Mouse (Mus musculus): ENCODE measurements at regions not wholly inside any gene's neighbourhood (a gene's known extent, or its start where the extent isn't known, plus 50 kb on each side); places are given as distances from the start of the nearest gene placed in this dataset.

- H3K27ac ChIP-seq, result no peak overlapping the region
- DNase-seq (ENCODE audit: low spot score in 2 of 2), result no peak
- TF ChIP-seq CTCF (conservative IDR thresholded peaks at IDR 0.05), result no peak
- H3K4me3 ChIP-seq, result no peak overlapping the region
These were observed 126.4 kb upstream of the Ccdc122 start for GRCm38 (mm10) chr14:76910186-76910585.

DNA sequence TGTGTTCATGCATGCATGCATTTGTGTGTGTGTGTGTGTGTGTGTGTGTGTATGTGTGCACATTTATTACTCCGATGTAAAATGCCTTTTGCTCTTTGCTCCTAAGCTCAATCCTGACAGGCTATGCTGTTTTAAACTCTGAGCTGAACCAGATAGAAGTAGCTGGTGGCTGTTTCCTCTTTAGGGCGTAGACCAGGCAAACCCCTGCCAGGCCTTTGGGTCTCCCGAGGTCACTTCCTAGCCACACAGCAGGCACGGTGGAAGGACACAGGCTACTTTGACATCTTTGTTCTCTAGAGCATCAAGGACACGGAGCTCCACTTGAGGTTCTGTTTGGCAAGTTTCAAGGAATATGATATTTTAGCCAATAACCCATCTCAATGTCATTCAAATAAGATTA lies 128.6 kb upstream of the Ccdc122 start:
- no peak for DNase-seq (ENCODE audit: low spot score in 2 of 2)
- no peak for TF ChIP-seq CTCF (conservative IDR thresholded peaks at IDR 0.05)
- Histone ChIP-seq H3K27ac (0 out of 2 replicates have a peak overlapping the region, but pooled peaks have one; percentile 15), H3K4me3 (no peak overlapping the region)

DNA sequence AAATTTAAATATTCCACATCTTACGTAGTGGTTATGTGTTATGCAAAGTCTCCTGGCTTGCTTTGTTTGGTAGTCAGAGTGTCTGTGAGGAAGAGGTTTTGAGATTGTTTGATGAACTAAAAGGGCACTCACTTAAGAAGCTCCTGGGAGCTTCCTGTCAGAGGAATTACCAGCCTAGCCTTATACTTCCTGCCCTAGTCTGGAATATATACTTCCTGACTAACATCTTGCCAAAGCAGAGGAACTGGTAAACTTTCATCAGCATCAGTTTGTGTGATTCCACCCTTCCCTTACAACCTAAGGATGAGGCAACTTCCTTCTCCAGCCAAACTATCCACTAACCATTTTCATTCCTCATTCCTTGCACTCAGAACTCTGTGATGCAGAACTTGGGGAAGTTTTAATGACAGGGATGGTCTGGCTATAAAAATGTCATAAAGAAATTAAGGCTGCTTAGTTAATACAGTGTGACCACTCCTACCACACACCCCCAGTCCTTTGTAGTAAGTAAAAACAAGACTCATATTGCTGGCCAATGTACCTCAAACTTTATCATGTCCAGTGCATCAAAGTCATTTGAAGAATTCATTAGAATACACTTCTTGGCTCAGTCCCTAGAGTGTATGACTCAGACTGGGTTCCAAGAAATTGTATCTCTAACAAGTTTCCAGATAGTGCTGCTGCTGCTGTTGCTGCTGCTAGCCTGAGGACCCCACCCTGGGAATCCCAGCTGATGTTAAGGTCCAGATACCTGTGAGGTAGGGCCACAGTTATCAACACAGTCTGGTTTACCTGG lies 133.4 kb upstream of the Ccdc122 start:
- H3K4me3 ChIP-seq, result no peak overlapping the region
- TF ChIP-seq CTCF (conservative IDR thresholded peaks at IDR 0.05), result no peak
- no peak overlapping the region for H3K27ac ChIP-seq
- DNase-seq (ENCODE audit: low spot score in 2 of 2), result no peak

DNA sequence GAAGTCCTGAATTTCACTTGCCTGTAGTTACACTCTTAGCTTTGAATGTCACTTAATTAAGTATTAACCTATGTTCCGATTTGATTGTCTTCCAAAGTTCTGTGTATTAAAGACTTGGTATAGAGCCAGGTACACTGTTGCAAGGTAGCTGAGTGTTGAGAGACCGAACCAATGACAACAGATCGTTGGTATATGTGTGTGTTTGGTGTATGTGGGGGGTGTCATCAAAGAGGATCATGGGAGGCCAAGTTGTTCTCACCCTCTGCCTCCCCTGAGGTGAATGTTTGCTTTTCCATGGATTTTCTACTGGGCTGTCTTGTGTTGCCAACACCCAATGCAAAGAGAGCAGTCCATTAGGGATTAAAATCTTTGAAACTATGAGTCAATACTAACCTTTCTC lies 135.1 kb upstream of the Ccdc122 start:
- Histone ChIP-seq H3K27ac (no peak overlapping the region), H3K4me3 (no peak overlapping the region)
- no peak for TF ChIP-seq CTCF (conservative IDR thresholded peaks at IDR 0.05)
- DNase-seq (ENCODE audit: low spot score in 2 of 2), result no peak

DNA sequence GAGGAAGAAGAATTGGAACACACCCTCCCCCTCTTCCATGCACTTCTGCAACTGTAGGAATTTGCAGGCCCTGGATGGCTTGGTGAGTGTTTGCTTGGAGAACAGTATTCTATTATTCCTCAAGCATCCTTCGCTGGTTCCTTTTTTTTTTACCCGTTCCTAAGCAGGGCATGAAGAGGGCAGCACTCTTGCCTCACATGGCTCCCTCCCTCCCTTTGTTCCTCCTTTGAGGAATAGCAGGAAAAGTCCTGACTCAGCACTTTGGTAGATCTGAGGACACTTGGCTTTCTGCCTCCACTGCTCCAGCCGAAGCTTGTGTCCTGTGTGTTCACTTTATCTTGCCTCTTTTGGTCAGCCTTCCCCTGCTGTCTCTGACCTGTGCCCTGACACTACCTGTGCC lies 137.2 kb upstream of the Ccdc122 start:
- TF ChIP-seq CTCF (conservative IDR thresholded peaks at IDR 0.05), result no peak
- Histone ChIP-seq H3K27ac (no peak overlapping the region), H3K4me3 (no peak overlapping the region)
- DNase-seq (ENCODE audit: low spot score in 2 of 2), result no peak

GRCm38 (mm10) chr14:76887708-76888107 lies 148.9 kb upstream of the Ccdc122 start:
- Histone ChIP-seq H3K4me3 (no peak overlapping the region), H3K27ac (no peak overlapping the region)
- no peak for TF ChIP-seq CTCF (conservative IDR thresholded peaks at IDR 0.05)
- no peak for DNase-seq (ENCODE audit: low spot score in 2 of 2)

GRCm38 (mm10) chr14:76887201-76887600 lies 149.4 kb upstream of the Ccdc122 start:
- DNase-seq (ENCODE audit: low spot score in 2 of 2), result no peak
- Histone ChIP-seq H3K27ac (no peak overlapping the region), H3K4me3 (no peak overlapping the region)
- no peak for TF ChIP-seq CTCF (conservative IDR thresholded peaks at IDR 0.05)

GRCm38 (mm10) chr14:76883231-76883651 lies 153.3 kb upstream of the Ccdc122 start:
- H3K27ac ChIP-seq, result no peak overlapping the region
- H3K4me3 ChIP-seq, result no peak overlapping the region
- no peak for TF ChIP-seq CTCF (conservative IDR thresholded peaks at IDR 0.05)
- DNase-seq (ENCODE audit: low spot score in 2 of 2), result no peak

DNA sequence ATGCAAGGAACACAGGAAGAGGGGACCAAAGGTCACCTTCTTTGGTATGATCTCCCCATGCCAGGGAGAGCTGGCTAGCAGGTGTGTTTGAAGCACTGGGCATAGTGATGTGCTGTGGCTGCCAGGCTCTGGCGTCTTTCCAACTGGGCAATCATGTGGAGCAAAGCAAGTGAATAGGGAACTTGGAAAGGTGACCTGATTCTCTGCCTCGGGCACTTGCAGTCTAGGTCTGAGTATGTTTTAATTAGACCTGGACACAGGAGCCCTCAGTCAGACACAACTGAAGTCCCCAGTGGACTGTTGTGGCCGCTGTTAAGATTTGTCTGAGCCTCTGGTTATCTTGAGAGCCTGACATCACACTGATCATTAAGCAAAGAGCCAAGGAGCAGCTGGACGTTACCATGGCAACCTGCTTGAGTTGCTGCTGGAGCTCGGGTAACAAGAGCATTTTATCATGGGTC lies 153.8 kb upstream of the Ccdc122 start:
- no peak overlapping the region for H3K4me3 ChIP-seq
- H3K27ac ChIP-seq, result no peak overlapping the region
- DNase-seq (ENCODE audit: low spot score in 2 of 2), result peak in 1 of 2 experiments; percentile 33
- no peak for TF ChIP-seq CTCF (conservative IDR thresholded peaks at IDR 0.05)

DNA sequence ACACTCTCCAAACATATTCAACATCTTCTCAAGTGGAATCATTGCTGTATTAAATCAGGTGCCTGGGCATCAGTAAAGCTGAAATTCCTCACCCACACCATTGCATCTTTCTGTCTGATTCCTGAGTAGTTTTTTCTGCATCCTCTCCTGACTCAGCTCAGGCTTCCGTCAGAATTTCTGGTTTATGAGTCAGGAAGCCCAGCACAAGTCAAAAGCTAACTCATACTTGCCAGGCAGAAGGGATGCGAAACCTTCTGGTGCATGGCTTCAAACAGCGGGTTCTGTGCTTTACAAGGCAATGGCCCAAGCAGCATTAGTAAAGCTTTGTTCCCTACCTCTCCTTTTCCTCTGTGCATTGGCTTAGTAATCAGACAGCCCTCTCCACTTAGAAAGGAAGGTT lies 155.7 kb upstream of the Ccdc122 start:
- peak overlapping the region; percentile 3; the same call in 1 of the 2 replicates for H3K27ac ChIP-seq
- DNase-seq (ENCODE audit: low spot score in 2 of 2), result peak; percentile 20 to 53
- no peak overlapping the region for H3K4me3 ChIP-seq
- no peak for TF ChIP-seq CTCF (conservative IDR thresholded peaks at IDR 0.05)

GRCm38 (mm10) chr14:76877306-76877705 lies 159.3 kb upstream of the Ccdc122 start:
- no peak for TF ChIP-seq CTCF (conservative IDR thresholded peaks at IDR 0.05)
- no peak overlapping the region for H3K27ac ChIP-seq
- DNase-seq (ENCODE audit: low spot score in 2 of 2), result no peak
- no peak overlapping the region for H3K4me3 ChIP-seq

DNA sequence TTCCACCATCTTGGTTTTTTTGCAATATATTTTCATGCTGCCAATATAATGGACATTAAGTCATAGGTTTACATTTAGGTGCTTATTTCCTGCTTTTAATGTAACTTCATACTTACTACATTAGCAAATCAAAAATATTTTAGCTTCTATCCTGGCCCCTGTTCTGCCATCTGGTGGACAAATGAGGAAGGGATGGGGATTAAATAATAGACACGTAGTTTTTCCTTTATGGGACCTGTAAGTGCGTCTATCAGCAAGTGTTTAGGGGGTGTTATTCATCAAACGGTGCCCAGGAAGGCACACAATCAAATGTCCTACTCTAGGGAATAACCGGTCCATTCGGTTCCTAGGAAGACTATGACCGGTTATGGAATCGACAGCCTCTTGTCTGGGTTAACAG lies 160.6 kb upstream of the Ccdc122 start:
- Histone ChIP-seq H3K27ac (no peak overlapping the region), H3K4me3 (no peak overlapping the region)
- peak; percentile 55 to 77 for DNase-seq (ENCODE audit: low spot score in 2 of 2)
- peak; percentile 89 for TF ChIP-seq CTCF (conservative IDR thresholded peaks at IDR 0.05)

- no peak for DNase-seq (ENCODE audit: low spot score in 2 of 2)
- TF ChIP-seq CTCF (conservative IDR thresholded peaks at IDR 0.05), result no peak
- H3K27ac ChIP-seq, result no peak overlapping the region
These were observed 161.2 kb upstream of the Ccdc122 start for GRCm38 (mm10) chr14:76875266-76875900.

More at GRCm38 (mm10) chr14:76875266-76875900, 161.2 kb upstream of the Ccdc122 start:
- H3K4me3 ChIP-seq, result no peak overlapping the region

Data from layer of hippocampus, adult 2 months (tissue).